Mouse (Mus musculus): ENCODE measurements around the gene Knl1. TPM values are rescaled to one million over a fixed set of nuclear protein-coding genes. Genes with fewer than 3 reads are reported as not detected.
A peak's percentile ranks its signal among the peaks of the same experiment; 100 is the strongest.

Knl1 gene
- polyA plus RNA-seq, 1 experiment from 2014 or later: 38.3 TPM

GRCm38 (mm10) chr2:119018391-119019122 lies 28.4 kb upstream of the Knl1 start:
- H3K9me3 ChIP-seq (ENCODE audit: low read length): peaks cover 3% of the 10 kb centered on the region
- no peaks in the 10 kb centered on the region for H3K27me3 ChIP-seq (ENCODE audit: insufficient read depth, low read length)
- H3K4me3 ChIP-seq (ENCODE audit: low read length): no peak overlapping the region
- peak; percentile 81 for ATAC-seq (ENCODE audit: low FRiP score, low TSS enrichment)
- H3K4me1 ChIP-seq (ENCODE audit: insufficient read depth, low read length): peaks cover 16% of the 10 kb centered on the region
- peak overlapping the region; percentile 73 for H3K27ac ChIP-seq (ENCODE audit: low read length)
- H3K4me2 ChIP-seq (replicated peaks; ENCODE audit: low read depth, low read length): peak overlapping the region; percentile 33
- H3K9ac ChIP-seq (replicated peaks; ENCODE audit: low read length): 0 out of 2 replicates have a peak overlapping the region, but pooled peaks have one; percentile 6
- WGBS: 38% methylated on average over 22 of the region's 22 CpGs
- H3K36me3 ChIP-seq (ENCODE audit: insufficient read depth, low read length): peaks cover 37% of the 10 kb centered on the region

- Histone ChIP-seq H3K36me3 (ENCODE audit: insufficient read depth, low read length) (peaks cover 37% of the 10 kb centered on the region), H3K9ac (replicated peaks; ENCODE audit: low read length) (no peak overlapping the region), H3K4me1 (ENCODE audit: insufficient read depth, low read length) (peaks cover 16% of the 10 kb centered on the region), H3K27me3 (ENCODE audit: insufficient read depth, low read length) (no peaks in the 10 kb centered on the region), H3K4me3 (ENCODE audit: low read length) (no peak overlapping the region), H3K9me3 (ENCODE audit: low read length) (peaks cover 3% of the 10 kb centered on the region), H3K4me2 (replicated peaks; ENCODE audit: low read depth, low read length) (peak overlapping the region; percentile 33), H3K27ac (ENCODE audit: low read length) (0 out of 2 replicates have a peak overlapping the region, but pooled peaks have one; percentile 23)
- WGBS: 7% methylated on average over 5 of the region's 5 CpGs
- peak; percentile 74; the same call in 1 of the 2 replicates for ATAC-seq (ENCODE audit: low FRiP score, low TSS enrichment)
Observed at GRCm38 (mm10) chr2:119019131-119019530, 27.8 kb upstream of the Knl1 start.

DNA sequence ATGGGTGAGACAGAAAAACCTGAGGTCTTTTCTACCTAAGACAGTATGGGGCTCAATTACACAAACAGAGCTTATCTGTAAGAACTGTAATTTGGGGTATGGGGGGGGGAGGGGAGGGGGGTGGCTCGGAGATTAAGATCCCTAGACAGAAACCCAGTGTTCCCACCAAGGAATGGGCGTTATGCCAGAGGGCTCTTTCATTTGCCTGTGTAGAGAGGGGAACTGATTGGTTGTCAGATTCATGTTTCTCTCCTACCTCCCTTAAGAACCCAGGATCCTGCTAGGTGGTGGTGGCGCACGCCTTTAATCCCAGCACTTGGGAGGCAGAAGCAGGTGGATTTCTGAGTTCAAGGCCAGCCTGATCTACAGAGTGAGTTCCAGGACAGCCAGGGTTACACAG lies 27.4 kb upstream of the Knl1 start:
- Histone ChIP-seq H3K9me3 (ENCODE audit: low read length) (peaks cover 3% of the 10 kb centered on the region), H3K4me3 (ENCODE audit: low read length) (no peak overlapping the region), H3K9ac (replicated peaks; ENCODE audit: low read length) (no peak overlapping the region), H3K27ac (ENCODE audit: low read length) (no peak overlapping the region), H3K4me1 (ENCODE audit: insufficient read depth, low read length) (peaks cover 16% of the 10 kb centered on the region), H3K4me2 (replicated peaks; ENCODE audit: low read depth, low read length) (no peak overlapping the region), H3K27me3 (ENCODE audit: insufficient read depth, low read length) (no peaks in the 10 kb centered on the region), H3K36me3 (ENCODE audit: insufficient read depth, low read length) (peaks cover 37% of the 10 kb centered on the region)
- no peak for ATAC-seq (ENCODE audit: low FRiP score, low TSS enrichment)
- 60% methylated on average over 4 of the region's 4 CpGs for WGBS

DNA sequence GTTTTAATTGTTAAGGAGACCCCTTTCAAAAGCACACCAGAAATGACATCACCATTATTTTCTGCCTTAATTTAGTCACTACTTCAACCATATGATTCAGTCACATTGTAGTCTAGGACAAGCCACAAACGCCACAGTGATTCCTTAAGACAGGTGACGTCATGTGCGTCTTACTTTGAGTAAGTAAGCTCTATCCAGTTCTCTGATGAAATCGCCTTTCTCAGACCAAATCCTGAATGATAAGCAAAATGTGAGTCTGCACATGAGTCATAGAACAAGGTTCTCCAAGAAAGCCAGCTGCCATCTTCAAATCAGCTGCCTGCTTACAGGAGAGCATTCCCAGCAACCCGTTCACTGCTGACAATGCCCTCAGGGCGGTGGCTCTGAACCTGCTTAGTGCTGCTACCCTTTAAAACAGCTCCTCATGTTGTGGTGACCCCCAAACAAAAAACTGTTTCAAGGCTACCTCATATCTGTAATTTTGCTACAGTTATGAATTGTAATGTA lies 23.7 kb upstream of the Knl1 start:
- no peak overlapping the region for H3K4me3 ChIP-seq (ENCODE audit: low read length)
- no peak overlapping the region for H3K9ac ChIP-seq (replicated peaks; ENCODE audit: low read length)
- H3K27ac ChIP-seq (ENCODE audit: low read length): no peak overlapping the region
- H3K4me2 ChIP-seq (replicated peaks; ENCODE audit: low read depth, low read length): no peak overlapping the region
- ATAC-seq (ENCODE audit: low FRiP score, low TSS enrichment): no peak
- no peaks in the 10 kb centered on the region for H3K27me3 ChIP-seq (ENCODE audit: insufficient read depth, low read length)
- 92% methylated on average over 6 of the region's 6 CpGs for WGBS
- H3K36me3 ChIP-seq (ENCODE audit: insufficient read depth, low read length): peaks cover 32% of the 10 kb centered on the region
- no peaks in the 10 kb centered on the region; the same call in 1 of the 2 replicates for H3K9me3 ChIP-seq (ENCODE audit: low read length)
- peaks cover 14% of the 10 kb centered on the region for H3K4me1 ChIP-seq (ENCODE audit: insufficient read depth, low read length)

GRCm38 (mm10) chr2:119024536-119025238 lies 22.2 kb upstream of the Knl1 start:
- WGBS: 75% methylated on average over 9 of the region's 9 CpGs

GRCm38 (mm10) chr2:119025239-119025616 lies 21.7 kb upstream of the Knl1 start:
- WGBS: 81% methylated on average over 4 of the region's 4 CpGs
- no peaks in the 10 kb centered on the region for H3K27me3 ChIP-seq (ENCODE audit: insufficient read depth, low read length)
- H3K36me3 ChIP-seq (ENCODE audit: insufficient read depth, low read length): peaks cover 32% of the 10 kb centered on the region
- H3K9me3 ChIP-seq (ENCODE audit: low read length): no peaks in the 10 kb centered on the region; the same call in 1 of the 2 replicates
- H3K27ac ChIP-seq (ENCODE audit: low read length): no peak overlapping the region
- H3K4me1 ChIP-seq (ENCODE audit: insufficient read depth, low read length): peaks cover 12% of the 10 kb centered on the region
- H3K9ac ChIP-seq (replicated peaks; ENCODE audit: low read length): no peak overlapping the region
- no peak for ATAC-seq (ENCODE audit: low FRiP score, low TSS enrichment)
- no peak overlapping the region for H3K4me2 ChIP-seq (replicated peaks; ENCODE audit: low read depth, low read length)
- no peak overlapping the region for H3K4me3 ChIP-seq (ENCODE audit: low read length)

More at GRCm38 (mm10) chr2:119024536-119025238, 22.2 kb upstream of the Knl1 start:
- no peaks in the 10 kb centered on the region; the same call in 1 of the 2 replicates for H3K9me3 ChIP-seq (ENCODE audit: low read length)
- H3K4me2 ChIP-seq (replicated peaks; ENCODE audit: low read depth, low read length): no peak overlapping the region
- H3K9ac ChIP-seq (replicated peaks; ENCODE audit: low read length): no peak overlapping the region
- no peaks in the 10 kb centered on the region for H3K27me3 ChIP-seq (ENCODE audit: insufficient read depth, low read length)
- H3K4me3 ChIP-seq (ENCODE audit: low read length): no peak overlapping the region
- H3K36me3 ChIP-seq (ENCODE audit: insufficient read depth, low read length): peaks cover 32% of the 10 kb centered on the region
- ATAC-seq (ENCODE audit: low FRiP score, low TSS enrichment): no peak
- H3K27ac ChIP-seq (ENCODE audit: low read length): no peak overlapping the region
- peaks cover 12% of the 10 kb centered on the region for H3K4me1 ChIP-seq (ENCODE audit: insufficient read depth, low read length)

DNA sequence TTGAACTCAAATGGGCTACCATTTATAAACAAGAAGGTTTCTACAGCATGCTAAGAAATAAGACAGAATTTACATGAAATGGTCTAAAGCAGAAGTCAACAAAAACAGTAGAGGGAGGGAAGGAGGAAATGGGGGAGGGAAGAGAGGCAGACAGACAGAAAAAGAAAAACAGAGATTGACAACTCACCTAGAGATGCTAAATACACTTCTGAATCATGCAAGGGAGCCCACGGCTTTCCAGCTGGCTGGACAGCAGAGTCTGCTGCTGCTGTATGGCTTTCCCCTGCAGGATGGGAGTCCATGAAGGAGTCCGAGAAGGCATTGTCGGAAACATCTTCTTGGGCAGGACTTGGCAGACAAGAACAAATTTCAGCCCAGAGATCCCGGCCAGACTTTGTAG lies 20.0 kb upstream of the Knl1 start:
- ATAC-seq (ENCODE audit: low FRiP score, low TSS enrichment): no peak
- Histone ChIP-seq H3K36me3 (ENCODE audit: insufficient read depth, low read length) (peaks cover 17% of the 10 kb centered on the region), H3K9me3 (ENCODE audit: low read length) (no peaks in the 10 kb centered on the region), H3K27ac (ENCODE audit: low read length) (no peak overlapping the region), H3K4me2 (replicated peaks; ENCODE audit: low read depth, low read length) (no peak overlapping the region), H3K27me3 (ENCODE audit: insufficient read depth, low read length) (no peaks in the 10 kb centered on the region), H3K4me1 (ENCODE audit: insufficient read depth, low read length) (peaks cover 12% of the 10 kb centered on the region), H3K9ac (replicated peaks; ENCODE audit: low read length) (no peak overlapping the region), H3K4me3 (ENCODE audit: low read length) (no peak overlapping the region)
- WGBS: 90% methylated on average over 4 of the region's 4 CpGs

- 0% methylated on average over 28 of the region's 28 CpGs for WGBS
- peak; percentile 95 for ATAC-seq (ENCODE audit: low FRiP score, low TSS enrichment)
- H3K27ac ChIP-seq (ENCODE audit: low read length): no peak within 1 kb of the TSS
Observed at GRCm38 (mm10) chr2:119028941-119029551, 17.9 kb upstream of the Knl1 start, which contains the start of gene Ccdc32. TSS of gene Ccdc32 (minus strand) at chr2:119029393.

GRCm38 (mm10) chr2:119032191-119032590 lies 14.7 kb upstream of the Knl1 start:
- H3K4me3 ChIP-seq (ENCODE audit: low read length): no peak overlapping the region
- ATAC-seq (ENCODE audit: low FRiP score, low TSS enrichment): no peak
- H3K27ac ChIP-seq (ENCODE audit: low read length): no peak overlapping the region
- no peaks in the 10 kb centered on the region for H3K27me3 ChIP-seq (ENCODE audit: insufficient read depth, low read length)
- peaks cover 27% of the 10 kb centered on the region for H3K4me1 ChIP-seq (ENCODE audit: insufficient read depth, low read length)
- WGBS: 61% methylated on average over 4 of the region's 4 CpGs
- H3K36me3 ChIP-seq (ENCODE audit: insufficient read depth, low read length): peaks cover 3% of the 10 kb centered on the region
- H3K9me3 ChIP-seq (ENCODE audit: low read length): no peaks in the 10 kb centered on the region
- no peak overlapping the region for H3K9ac ChIP-seq (replicated peaks; ENCODE audit: low read length)
- H3K4me2 ChIP-seq (replicated peaks; ENCODE audit: low read depth, low read length): no peak overlapping the region

More at GRCm38 (mm10) chr2:119028941-119029551, 17.9 kb upstream of the Knl1 start, which contains the start of gene Ccdc32:
- Histone ChIP-seq H3K4me1 (ENCODE audit: insufficient read depth, low read length) (peaks cover 12% of the 10 kb centered on the region), H3K9ac (replicated peaks; ENCODE audit: low read length) (peak within 1 kb of the TSS; percentile 78), H3K4me3 (ENCODE audit: low read length) (peak within 1 kb of the TSS; percentile 78), H3K27me3 (ENCODE audit: insufficient read depth, low read length) (no peaks in the 10 kb centered on the region), H3K9me3 (ENCODE audit: low read length) (no peaks in the 10 kb centered on the region), H3K36me3 (ENCODE audit: insufficient read depth, low read length) (0 out of 2 replicates have a peak, but pooled peaks cover 5% of the 10 kb centered on the region), H3K4me2 (replicated peaks; ENCODE audit: low read depth, low read length) (peak within 1 kb of the TSS; percentile 91)
